Mouse (Mus musculus): Measurements from ENCODE around the gene Dennd5b. TPM values are rescaled to one million over a fixed set of nuclear protein-coding genes. Genes with fewer than 3 reads are reported as not detected.
"Not testable (repeated sequence)": the region's sequence is repeated elsewhere in the genome, so short reads cannot be mapped to it uniquely, and the experiment has no call there.

Gene Dennd5b
- total and polyA plus RNA-seq, 3 experiments: 0.65 to 1.3 TPM; not detected in 1

- not testable (repeated sequence) for H3K27me3 ChIP-seq (ENCODE audit: control insufficient read depth in 1 of 2, insufficient read depth in 2 of 2, low read length in 2 of 2); H3K79me2 ChIP-seq (ENCODE audit: control insufficient read depth, insufficient read depth, low read length, poor library complexity); H3K36me3 ChIP-seq (ENCODE audit: control insufficient read depth in 1 of 2, insufficient read depth in 2 of 2, low read length in 2 of 2); H3K9ac ChIP-seq (ENCODE audit: control insufficient read depth, low read depth, low read length, poor library complexity, severe bottlenecking); H3K4me3 ChIP-seq (ENCODE audit: control insufficient read depth in 1 of 2, insufficient read depth in 1 of 2, low read depth in 2 of 2, low read length in 2 of 2); H3K9me3 ChIP-seq (replicated peaks; ENCODE audit: insufficient read depth, low read length); H3K4me1 ChIP-seq (ENCODE audit: control insufficient read depth in 1 of 2, insufficient read depth in 2 of 2, low read length in 2 of 2); H3K27ac ChIP-seq (ENCODE audit: control insufficient read depth, low read depth, low read length)
- TF ChIP-seq ZNF384 (IDR thresholded peaks at IDR 0.05; ENCODE audit: low read depth, low read length) (peak; percentile 49; the same call in 1 of the 2 replicates), TBP (IDR thresholded peaks at IDR 0.05; ENCODE audit: low read depth, low read length) (peak; percentile 82)
- peak; percentile 28 for DNase-seq (ENCODE audit: low read depth, low spot score)
These were observed 111.5 kb downstream of the Dennd5b start for GRCm38 (mm10) chr6:148989792-148990491.

DNA sequence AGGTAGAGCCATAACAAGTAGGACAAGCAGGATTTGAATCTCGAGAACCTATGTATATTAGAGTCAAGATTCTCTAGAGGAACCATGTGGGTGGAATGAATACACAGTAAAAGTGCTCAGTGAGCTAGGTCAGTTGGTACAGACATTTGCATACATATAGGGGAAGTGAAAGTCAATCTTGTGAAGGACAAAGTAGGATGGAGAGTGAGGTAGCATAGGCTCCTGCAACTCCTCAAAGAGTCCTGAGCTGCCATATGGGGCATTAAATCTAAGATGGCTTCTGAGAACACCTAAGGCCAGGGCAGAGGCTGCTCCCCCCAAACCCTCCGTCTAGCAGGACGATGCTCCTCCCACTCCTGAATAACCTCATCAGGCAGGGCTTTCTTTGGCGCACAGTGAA is 115.5 kb downstream of the Dennd5b start:
- DNase-seq (ENCODE audit: low read depth, low spot score): no peak
- no peak for TF ChIP-seq MXI1 (IDR thresholded peaks at IDR 0.05; ENCODE audit: low read depth, low read length)
- TF ChIP-seq TCF12 (IDR thresholded peaks at IDR 0.05; ENCODE audit: low read depth, low read length): no peak
- no peak for TF ChIP-seq MAX (IDR thresholded peaks at IDR 0.05; ENCODE audit: low read length)
- TF ChIP-seq ETS1 (IDR thresholded peaks at IDR 0.05; ENCODE audit: low read depth, low read length): no peak
- no peak for TF ChIP-seq JUND (IDR thresholded peaks at IDR 0.05; ENCODE audit: low read depth, low read length)
- TF ChIP-seq GABPA (IDR thresholded peaks at IDR 0.05; ENCODE audit: low read depth, low read length): no peak
- no peak for TF ChIP-seq ZC3H11A (IDR thresholded peaks at IDR 0.05; ENCODE audit: low read depth, low read length)
- TF ChIP-seq TAL1 (IDR thresholded peaks at IDR 0.05; ENCODE audit: low read length): no peak
- TF ChIP-seq POLR2AphosphoS5 (IDR thresholded peaks at IDR 0.05; ENCODE audit: borderline replicate concordance, low read depth, low read length): no peak
- no peak for TF ChIP-seq UBTF (IDR thresholded peaks at IDR 0.05; ENCODE audit: borderline replicate concordance, insufficient read depth, low read depth, low read length)
- TF ChIP-seq NELFE (IDR thresholded peaks at IDR 0.05; ENCODE audit: low read depth, low read length): no peak
- TF ChIP-seq ZKSCAN1 (IDR thresholded peaks at IDR 0.05; ENCODE audit: low read depth, low read length): no peak
- TF ChIP-seq BHLHE40 (IDR thresholded peaks at IDR 0.05; ENCODE audit: borderline replicate concordance, low read depth, low read length): no peak
- no peak for TF ChIP-seq GATA1 (IDR thresholded peaks at IDR 0.05; ENCODE audit: low read depth, low read length)
- TF ChIP-seq HCFC1 (IDR thresholded peaks at IDR 0.05; ENCODE audit: low read depth, low read length): no peak
- no peak for TF ChIP-seq TBP (IDR thresholded peaks at IDR 0.05; ENCODE audit: low read depth, low read length)
- TF ChIP-seq CHD2 (IDR thresholded peaks at IDR 0.05; ENCODE audit: low read length): no peak
- Histone ChIP-seq H3K4me1 (ENCODE audit: control insufficient read depth in 1 of 2, insufficient read depth in 2 of 2, low read length in 2 of 2) (no peaks in the 10 kb centered on the region), H3K9ac (ENCODE audit: control insufficient read depth, low read depth, low read length, poor library complexity, severe bottlenecking) (no peak overlapping the region), H3K9me3 (replicated peaks; ENCODE audit: insufficient read depth, low read length) (no peaks in the 10 kb centered on the region), H3K36me3 (ENCODE audit: control insufficient read depth in 1 of 2, insufficient read depth in 2 of 2, low read length in 2 of 2) (no peaks in the 10 kb centered on the region), H3K27ac (ENCODE audit: control insufficient read depth, low read depth, low read length) (no peak overlapping the region), H3K79me2 (ENCODE audit: control insufficient read depth, insufficient read depth, low read length, poor library complexity) (no peaks in the 10 kb centered on the region), H3K27me3 (ENCODE audit: control insufficient read depth in 1 of 2, insufficient read depth in 2 of 2, low read length in 2 of 2) (no peaks in the 10 kb centered on the region), H3K4me3 (ENCODE audit: control insufficient read depth in 1 of 2, insufficient read depth in 1 of 2, low read depth in 2 of 2, low read length in 2 of 2) (no peak overlapping the region)

All from MEL (cell line).